Mouse (Mus musculus): ENCODE results near the gene Rnasel. TPM values are rescaled to one million over a fixed set of nuclear protein-coding genes. Genes with fewer than 3 reads are reported as not detected.
"Not testable (repeated sequence)": the region's sequence is repeated elsewhere in the genome, so short reads cannot be mapped to it uniquely, and the experiment has no call there.

The Rnasel gene
- total RNA-seq, 4 experiments from 2014 or later: 7.9 to 10.0 (median 8.9) TPM

- not testable (repeated sequence) for DNase-seq (ENCODE audit: low spot score in 2 of 2)
Observed at GRCm38 (mm10) chr1:153769571-153769970, 20.3 kb downstream of the Rnasel start.

GRCm38 (mm10) chr1:153769998-153770775 is 21.0 kb downstream of the Rnasel start:
- no peak for DNase-seq (ENCODE audit: low spot score in 2 of 2)

GRCm38 (mm10) chr1:153770776-153771167 is 21.5 kb downstream of the Rnasel start:
- DNase-seq (ENCODE audit: low spot score in 2 of 2): no peak

- no peak for DNase-seq (ENCODE audit: low spot score in 2 of 2)
Observed at GRCm38 (mm10) chr1:153775174-153775573, 25.9 kb downstream of the Rnasel start.

GRCm38 (mm10) chr1:153776257-153776656 is 27.0 kb downstream of the Rnasel start:
- peak in 1 of 2 experiments; percentile 13 for DNase-seq (ENCODE audit: low spot score in 2 of 2)

GRCm38 (mm10) chr1:153778205-153778604 is 29.0 kb downstream of the Rnasel start:
- no peak for DNase-seq (ENCODE audit: low spot score in 2 of 2)

- DNase-seq (ENCODE audit: low spot score in 2 of 2): no peak
Observed at GRCm38 (mm10) chr1:153783339-153783738, 34.1 kb downstream of the Rnasel start.

GRCm38 (mm10) chr1:153785608-153786007 is 36.4 kb downstream of the Rnasel start:
- DNase-seq (ENCODE audit: low spot score in 2 of 2): no peak

GRCm38 (mm10) chr1:153790708-153791107 is 41.5 kb downstream of the Rnasel start:
- DNase-seq (ENCODE audit: low spot score in 2 of 2): no peak

- DNase-seq (ENCODE audit: low spot score in 2 of 2): no peak
Observed at GRCm38 (mm10) chr1:153794241-153794640, 45.0 kb downstream of the Rnasel start.

GRCm38 (mm10) chr1:153802691-153803090 is 53.5 kb downstream of the Rnasel start:
- no peak for DNase-seq (ENCODE audit: low spot score in 2 of 2)

- no peak for DNase-seq (ENCODE audit: low spot score in 2 of 2)
Observed at GRCm38 (mm10) chr1:153803530-153803929, 54.3 kb downstream of the Rnasel start.

GRCm38 (mm10) chr1:153807390-153807993 is 58.3 kb downstream of the Rnasel start:
- peak in 1 of 2 experiments; percentile 68 for DNase-seq (ENCODE audit: low spot score in 2 of 2)

Other genes with a start within 250 kb of the Rnasel start
- gene Npl, start 199.4 kb upstream of the Rnasel start, total RNA-seq (2022): 1 to 10 TPM; 3.3 to 6.6 (median 5.1) TPM
- gene Rgs8, start 96.4 kb upstream of the Rnasel start, total RNA-seq (2022): 10 to 100 TPM; 52.3 to 76.3 (median 59.5) TPM
- gene Rgs16, start 9.1 kb upstream of the Rnasel start, total RNA-seq (2022): 1 to 10 TPM; 5.3 to 8.8 (median 7.4) TPM
- 1 to 10 TPM in 3 of 4 experiments, under 1 TPM in 1; 0.90 to 1.3 (median 1.2) TPM for gene Rgsl1, start 94.7 kb downstream of the Rnasel start, total RNA-seq (2022)
- gene Teddm1b, start 124.9 kb downstream of the Rnasel start, total RNA-seq (2022): not detected
- gene Teddm1a, start 142.3 kb downstream of the Rnasel start, total RNA-seq (2022): not detected
- 1,000 to 10,000 TPM; 1,586 to 2,043 (median 1,837) TPM for gene Glul, start 150.5 kb downstream of the Rnasel start, total RNA-seq (2022)
- 1 to 10 TPM; 2.2 to 3.9 (median 2.3) TPM for gene Teddm2, start 150.8 kb downstream of the Rnasel start, total RNA-seq (2022)

All from layer of hippocampus, adult 8-10 months (tissue).